Mouse (Mus musculus) hindbrain, embryonic 15.5 days (tissue): ENCODE measurements around the gene Cnbp. TPM values are rescaled to one million over a fixed set of nuclear protein-coding genes. Genes with fewer than 3 reads are reported as not detected.
A peak's percentile ranks its signal among the peaks of the same experiment; 100 is the strongest.

Source experiments
- ATAC-seq: fragments of 200-750 bp; cut with Nextera tagmentation; 2 replicates; pipeline ENCODE4 v1.8.0; 2017; ENCODE audit warnings: low read depth, moderate number of reproducible peaks, moderate TSS enrichment; ENCODE audit not compliant: low FRiP score
- H3K27ac ChIP-seq: fragments of 300-500 bp; sonication (generic); replicated peaks from 2 replicates; pipeline ENCODE4 v1.5.1; 2015; ENCODE audit warnings: mild to moderate bottlenecking, inconsistent platforms
- H3K27me3 ChIP-seq: fragments of 300-500 bp; sonication (generic); 2 replicates; pipeline ENCODE4 v1.6.1; 2015; ENCODE audit warnings: control low read depth, inconsistent platforms
- H3K36me3 ChIP-seq: fragments of 300-500 bp; sonication (generic); 2 replicates; pipeline ENCODE4 v1.6.1; 2015; ENCODE audit warnings: control low read depth, inconsistent platforms
- H3K4me1 ChIP-seq: fragments of 300-500 bp; sonication (generic); replicated peaks from 2 replicates; pipeline ENCODE4 v1.6.1; 2015; ENCODE audit warnings: control low read depth, inconsistent platforms
- H3K4me2 ChIP-seq: fragments of 300-500 bp; sonication (generic); 2 replicates; pipeline ENCODE4 v1.6.1; 2015; ENCODE audit warnings: moderate library complexity, mild to moderate bottlenecking, inconsistent platforms
- H3K4me3 ChIP-seq: fragments of 300-500 bp; sonication (generic); 2 replicates; pipeline ENCODE4 v1.5.1; 2015; ENCODE audit warnings: mild to moderate bottlenecking, inconsistent platforms
- H3K9ac ChIP-seq: fragments of 300-500 bp; sonication (generic); 2 replicates; pipeline ENCODE4 v1.6.1; 2015; ENCODE audit warnings: inconsistent platforms
- H3K9me3 ChIP-seq: fragments of 300-500 bp; sonication (generic); 2 replicates; pipeline ENCODE4 v1.6.1; 2016; ENCODE audit warnings: control low read depth, inconsistent platforms
- WGBS: fragments of 180-500 bp; shearing (Covaris S2); methylation state at CpG from one replicate; pipeline ENCODE4 v1.1.7; 2015; 5-methylcytosine and 5-hydroxymethylcytosine counted together
- polyA plus RNA-seq: library from polyadenylated mRNA; unstranded; fragments of >200 nt; fragmentation: Nextera tagmentation; extraction: Ambion mirVana; gene quantifications from 2 replicates; pipeline ENCODE4 v1.2.1, GENCODE M21; 2015

Cnbp gene
- polyA plus RNA-seq, 1 experiment from 2014 or later: 516 TPM

DNA sequence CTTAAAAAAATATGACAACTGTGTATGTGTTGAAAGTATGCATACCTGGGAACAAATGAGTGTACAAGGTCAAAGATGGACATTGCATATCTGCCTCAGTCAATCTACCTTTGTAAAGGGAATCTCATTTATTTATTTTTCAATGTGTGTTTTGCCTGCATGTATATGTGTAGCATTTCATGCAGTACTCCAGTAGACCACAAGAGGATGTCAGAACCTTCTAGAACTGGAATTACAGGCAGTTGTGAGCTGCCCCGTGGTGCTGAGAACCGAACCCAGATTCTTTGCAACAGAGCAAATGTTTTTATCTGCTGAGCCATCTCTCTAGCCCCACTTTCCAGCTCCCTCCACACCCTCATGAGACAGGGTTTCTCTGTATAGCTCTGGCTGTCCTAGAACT lies 23.1 kb upstream of the Cnbp start:
- Histone ChIP-seq H3K27me3 (no peaks in the 10 kb centered on the region), H3K27ac (no peak overlapping the region), H3K36me3 (no peaks in the 10 kb centered on the region), H3K4me1 (no peaks in the 10 kb centered on the region), H3K9ac (no peak overlapping the region), H3K9me3 (no peaks in the 10 kb centered on the region), H3K4me3 (no peak overlapping the region), H3K4me2 (no peak overlapping the region)
- WGBS: 88% methylated on average over 2 of the region's 2 CpGs
- ATAC-seq: no peak

DNA sequence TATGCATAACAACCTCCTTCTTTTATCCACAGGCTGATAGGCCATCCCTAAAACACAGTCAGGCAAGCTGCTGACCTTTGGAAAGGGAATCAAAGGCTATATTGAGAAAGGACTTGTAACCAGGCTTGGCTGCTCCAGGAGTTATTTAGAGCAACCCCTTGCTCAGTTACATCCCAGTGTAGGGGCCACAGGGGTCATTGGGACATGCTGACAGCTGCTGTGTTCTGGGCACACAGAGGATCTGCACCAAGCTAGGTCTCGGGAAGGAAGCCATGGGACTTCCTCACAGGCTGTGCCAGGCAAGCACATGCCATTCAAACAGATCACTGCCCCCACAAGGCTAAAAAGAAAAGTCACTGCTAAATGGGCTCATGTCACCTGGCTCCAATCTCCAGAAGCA lies 22.2 kb upstream of the Cnbp start:
- Histone ChIP-seq H3K9me3 (no peaks in the 10 kb centered on the region), H3K27ac (no peak overlapping the region), H3K4me1 (no peaks in the 10 kb centered on the region), H3K9ac (no peak overlapping the region), H3K4me2 (no peak overlapping the region), H3K27me3 (no peaks in the 10 kb centered on the region), H3K36me3 (no peaks in the 10 kb centered on the region), H3K4me3 (no peak overlapping the region)
- no peak for ATAC-seq
- WGBS: 59% methylated on average over 1 of the region's 1 CpGs

DNA sequence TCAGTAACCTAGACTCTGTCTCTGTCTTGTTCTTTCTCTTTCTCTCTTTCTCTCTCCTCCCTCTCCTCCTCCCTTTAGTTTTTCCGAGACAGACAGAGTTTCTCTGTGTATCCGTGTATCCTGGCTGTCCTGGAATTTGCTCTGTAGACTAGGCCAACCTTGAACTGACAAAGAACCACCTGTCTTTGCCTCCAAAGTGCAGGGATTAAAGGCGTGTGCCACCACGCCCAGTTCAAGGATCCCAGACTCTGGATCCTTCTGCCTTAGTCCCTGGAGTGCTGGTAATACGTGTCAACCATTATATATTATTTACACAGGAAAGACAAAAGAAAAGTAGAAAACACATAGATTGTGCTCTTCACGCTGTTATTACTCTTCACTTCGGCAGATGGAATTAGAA lies 20.3 kb upstream of the Cnbp start:
- Histone ChIP-seq H3K27ac (no peak overlapping the region), H3K36me3 (no peaks in the 10 kb centered on the region), H3K4me2 (no peak overlapping the region), H3K9ac (no peak overlapping the region), H3K9me3 (no peaks in the 10 kb centered on the region), H3K4me1 (no peaks in the 10 kb centered on the region), H3K4me3 (no peak overlapping the region), H3K27me3 (no peaks in the 10 kb centered on the region)
- ATAC-seq: no peak
- 92% methylated on average over 7 of the region's 7 CpGs for WGBS

DNA sequence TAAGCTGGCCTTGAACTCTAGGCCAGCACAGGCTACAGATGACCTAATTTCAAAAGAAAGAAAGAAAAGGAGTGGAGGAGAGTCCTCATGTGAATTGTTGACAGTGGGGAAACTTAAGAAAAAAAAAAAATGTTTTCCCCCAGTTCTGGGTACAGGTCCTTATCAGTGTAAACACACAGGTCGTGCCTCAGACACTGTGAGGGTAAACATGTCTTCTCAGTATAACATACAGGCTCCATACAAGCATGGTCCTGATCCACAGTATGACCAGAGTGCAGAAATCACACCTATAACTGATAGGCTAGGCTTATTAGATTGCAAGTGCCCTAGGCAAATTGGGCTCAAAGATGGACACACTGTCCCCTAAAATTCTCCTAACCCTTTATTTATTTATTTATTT lies 19.5 kb upstream of the Cnbp start:
- no peak for ATAC-seq
- Histone ChIP-seq H3K4me1 (no peaks in the 10 kb centered on the region), H3K27me3 (no peaks in the 10 kb centered on the region), H3K4me3 (no peak overlapping the region), H3K4me2 (no peak overlapping the region), H3K9me3 (no peaks in the 10 kb centered on the region), H3K36me3 (no peaks in the 10 kb centered on the region), H3K27ac (no peak overlapping the region), H3K9ac (no peak overlapping the region)
- WGBS: 72% methylated on average over 1 of the region's 1 CpGs

DNA sequence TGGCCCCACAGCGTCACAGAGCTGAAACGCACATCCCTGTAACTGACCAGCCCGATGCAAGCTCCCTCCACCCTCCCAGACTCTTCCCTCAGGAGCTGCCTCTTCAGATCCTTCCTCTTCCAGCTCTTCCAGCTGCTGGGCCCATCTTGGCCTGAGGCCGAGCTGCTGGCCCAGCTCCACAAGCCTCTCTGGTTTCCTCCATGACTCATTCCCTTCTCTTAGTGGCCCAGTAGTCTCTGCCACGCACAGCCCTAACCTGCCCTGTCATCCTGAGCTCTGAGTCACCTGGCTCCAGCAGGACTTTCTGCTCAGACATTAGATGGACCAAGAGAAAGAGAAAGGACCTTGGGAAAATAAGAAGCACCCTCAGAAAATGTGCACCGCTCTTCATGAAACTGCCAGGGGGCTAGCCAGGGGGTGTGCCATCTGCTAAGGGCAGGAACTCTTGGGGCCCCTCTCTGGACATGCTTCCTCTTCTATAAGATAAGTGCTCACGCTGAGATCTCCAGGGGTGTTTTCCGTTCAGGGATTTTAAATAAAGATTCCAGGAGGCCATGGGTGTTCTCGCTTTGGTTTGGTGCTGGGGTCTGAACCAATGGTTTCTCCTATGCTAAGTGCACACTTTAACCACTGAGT lies 18.1 kb upstream of the Cnbp start:
- ATAC-seq: no peak

DNA sequence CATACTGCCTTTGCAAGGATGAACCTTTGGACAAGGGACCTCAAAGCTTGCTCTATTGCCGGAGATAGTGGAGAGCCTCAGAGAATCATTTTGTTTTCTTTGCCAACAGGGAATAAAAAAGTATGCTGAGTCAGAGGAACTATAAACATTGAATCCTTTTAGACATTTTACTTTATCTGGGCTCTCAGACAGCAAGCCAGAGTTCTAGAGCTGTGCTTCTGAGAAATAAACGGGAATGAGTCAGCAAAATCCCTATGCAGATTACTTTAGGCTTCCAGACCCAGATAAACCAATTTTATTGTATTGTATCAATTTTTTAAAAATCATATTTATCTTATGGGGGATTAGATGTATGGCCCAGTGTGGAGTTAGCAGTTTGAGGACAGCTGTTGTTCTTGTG lies 16.4 kb upstream of the Cnbp start:
- no peak overlapping the region for H3K4me2 ChIP-seq
- no peak overlapping the region for H3K4me3 ChIP-seq
- no peaks in the 10 kb centered on the region for H3K9me3 ChIP-seq
- WGBS: 69% methylated on average over 2 of the region's 2 CpGs
- no peaks in the 10 kb centered on the region for H3K36me3 ChIP-seq
- no peaks in the 10 kb centered on the region for H3K27me3 ChIP-seq
- H3K4me1 ChIP-seq: no peaks in the 10 kb centered on the region
- ATAC-seq: no peak
- H3K9ac ChIP-seq: no peak overlapping the region
- no peak overlapping the region for H3K27ac ChIP-seq

More for the DNA sequence above, 18.1 kb upstream of the Cnbp start:
- 79% methylated on average over 9 of the region's 9 CpGs for WGBS
- Histone ChIP-seq H3K4me3 (no peak overlapping the region), H3K27ac (no peak overlapping the region), H3K36me3 (no peaks in the 10 kb centered on the region), H3K9me3 (no peaks in the 10 kb centered on the region), H3K4me1 (no peaks in the 10 kb centered on the region), H3K4me2 (no peak overlapping the region), H3K27me3 (no peaks in the 10 kb centered on the region), H3K9ac (no peak overlapping the region)

DNA sequence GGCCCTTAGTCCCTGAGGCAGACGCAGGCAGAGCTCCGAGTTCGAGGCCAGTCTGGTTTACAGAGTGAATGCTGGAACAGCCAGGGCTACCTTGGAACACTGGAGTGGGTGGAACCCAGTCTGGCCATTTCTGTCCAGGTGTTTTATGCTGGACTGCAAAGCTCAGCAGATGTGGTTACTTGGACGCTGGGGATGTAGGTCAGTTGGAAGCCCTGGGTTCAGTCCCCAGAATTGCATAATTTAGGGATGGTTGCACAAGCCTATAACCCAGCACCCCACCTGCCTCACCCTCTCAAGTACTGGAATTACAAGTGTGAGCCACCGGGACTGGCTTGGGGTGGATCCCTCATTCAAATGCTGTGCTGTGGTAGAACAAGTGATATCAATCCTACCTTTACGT lies 15.3 kb upstream of the Cnbp start:
- Histone ChIP-seq H3K4me1 (no peaks in the 10 kb centered on the region), H3K4me2 (no peak overlapping the region), H3K27me3 (no peaks in the 10 kb centered on the region), H3K27ac (no peak overlapping the region), H3K9me3 (no peaks in the 10 kb centered on the region), H3K9ac (no peak overlapping the region), H3K36me3 (no peaks in the 10 kb centered on the region), H3K4me3 (no peak overlapping the region)
- WGBS: 91% methylated on average over 6 of the region's 6 CpGs
- no peak for ATAC-seq

DNA sequence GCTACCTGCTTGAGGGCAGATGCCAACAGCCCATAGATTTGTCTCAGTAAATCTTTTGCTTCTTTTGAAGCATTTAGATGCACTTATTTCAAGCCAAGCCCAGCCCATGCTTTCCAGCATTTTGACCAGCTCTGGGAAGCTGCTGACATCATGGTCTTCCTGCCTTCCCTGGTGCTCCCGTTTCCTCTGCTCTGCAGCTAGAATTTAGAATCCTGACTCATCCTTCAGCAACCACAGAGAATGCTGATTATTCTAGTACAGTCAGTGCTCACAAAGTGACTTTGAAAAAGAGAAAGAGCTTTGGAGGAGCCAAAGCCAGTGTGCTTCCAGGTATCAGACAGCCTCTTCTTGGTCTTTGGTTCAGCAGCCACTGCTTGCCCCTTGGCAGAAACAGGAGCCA lies 6.2 kb upstream of the Cnbp start:
- H3K9ac ChIP-seq: no peak overlapping the region
- H3K36me3 ChIP-seq: no peaks in the 10 kb centered on the region
- H3K27ac ChIP-seq: no peak overlapping the region
- WGBS: 66% methylated on average over 1 of the region's 1 CpGs
- no peaks in the 10 kb centered on the region for H3K27me3 ChIP-seq
- H3K9me3 ChIP-seq: no peaks in the 10 kb centered on the region
- H3K4me3 ChIP-seq: no peak overlapping the region
- H3K4me2 ChIP-seq: no peak overlapping the region
- H3K4me1 ChIP-seq: no peaks in the 10 kb centered on the region
- no peak for ATAC-seq

DNA sequence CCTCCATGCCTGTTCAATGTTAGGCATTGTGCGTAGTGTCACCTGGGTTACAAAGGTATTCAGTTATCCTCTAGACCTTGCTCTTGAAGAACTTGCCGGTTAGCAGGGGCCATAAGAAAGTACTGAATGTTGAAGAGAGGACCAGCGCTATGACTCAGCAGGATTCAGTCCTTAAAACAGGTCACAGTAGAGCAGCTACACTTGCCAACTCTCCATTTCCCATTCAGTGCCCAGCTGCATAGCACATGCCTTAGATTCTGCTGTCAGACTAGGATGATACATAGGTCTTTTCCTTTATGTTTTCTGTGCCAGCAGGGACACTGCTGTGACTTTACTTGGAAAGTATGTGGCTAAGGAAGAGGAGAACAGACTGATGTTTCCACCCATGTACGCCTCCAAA lies 2.5 kb upstream of the Cnbp start:
- Histone ChIP-seq H3K4me3 (no peak overlapping the region), H3K27ac (no peak overlapping the region), H3K4me1 (peaks cover 18% of the 10 kb centered on the region), H3K4me2 (no peak overlapping the region), H3K9me3 (no peaks in the 10 kb centered on the region), H3K36me3 (no peaks in the 10 kb centered on the region), H3K9ac (no peak overlapping the region), H3K27me3 (no peaks in the 10 kb centered on the region)
- ATAC-seq: no peak
- WGBS: 84% methylated on average over 4 of the region's 4 CpGs

DNA sequence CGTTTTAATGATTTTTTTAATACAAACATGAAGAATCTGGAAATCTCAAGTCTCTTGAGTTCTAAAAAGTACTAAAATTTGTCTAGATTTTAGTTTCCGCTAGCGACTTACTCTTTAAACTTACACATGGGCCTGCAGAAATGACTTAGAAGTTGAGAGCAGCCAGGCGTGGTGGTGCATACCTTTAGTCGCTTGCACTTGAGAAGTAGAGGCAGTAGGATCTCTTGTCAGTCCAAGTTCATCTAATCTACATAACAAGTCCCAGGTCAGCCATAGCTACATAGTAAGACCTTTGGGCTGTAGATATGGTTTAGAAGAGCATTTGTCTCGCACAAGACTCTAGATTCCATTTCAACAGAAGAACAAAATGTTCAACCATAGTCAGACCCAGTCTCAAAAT lies 965 bp upstream of the Cnbp start:
- no peaks in the 10 kb centered on the region for H3K27me3 ChIP-seq
- no peak overlapping the region; the same call in 1 of the 2 replicates for H3K4me3 ChIP-seq
- 81% methylated on average over 6 of the region's 6 CpGs for WGBS
- H3K27ac ChIP-seq: no peak overlapping the region
- 0 out of 2 replicates have a peak, but pooled peaks cover 3% of the 10 kb centered on the region for H3K36me3 ChIP-seq
- no peak overlapping the region for H3K9ac ChIP-seq
- no peaks in the 10 kb centered on the region for H3K9me3 ChIP-seq
- H3K4me1 ChIP-seq: peaks cover 34% of the 10 kb centered on the region
- peak overlapping the region; percentile 95; the same call in 1 of the 2 replicates for H3K4me2 ChIP-seq
- no peak for ATAC-seq

DNA sequence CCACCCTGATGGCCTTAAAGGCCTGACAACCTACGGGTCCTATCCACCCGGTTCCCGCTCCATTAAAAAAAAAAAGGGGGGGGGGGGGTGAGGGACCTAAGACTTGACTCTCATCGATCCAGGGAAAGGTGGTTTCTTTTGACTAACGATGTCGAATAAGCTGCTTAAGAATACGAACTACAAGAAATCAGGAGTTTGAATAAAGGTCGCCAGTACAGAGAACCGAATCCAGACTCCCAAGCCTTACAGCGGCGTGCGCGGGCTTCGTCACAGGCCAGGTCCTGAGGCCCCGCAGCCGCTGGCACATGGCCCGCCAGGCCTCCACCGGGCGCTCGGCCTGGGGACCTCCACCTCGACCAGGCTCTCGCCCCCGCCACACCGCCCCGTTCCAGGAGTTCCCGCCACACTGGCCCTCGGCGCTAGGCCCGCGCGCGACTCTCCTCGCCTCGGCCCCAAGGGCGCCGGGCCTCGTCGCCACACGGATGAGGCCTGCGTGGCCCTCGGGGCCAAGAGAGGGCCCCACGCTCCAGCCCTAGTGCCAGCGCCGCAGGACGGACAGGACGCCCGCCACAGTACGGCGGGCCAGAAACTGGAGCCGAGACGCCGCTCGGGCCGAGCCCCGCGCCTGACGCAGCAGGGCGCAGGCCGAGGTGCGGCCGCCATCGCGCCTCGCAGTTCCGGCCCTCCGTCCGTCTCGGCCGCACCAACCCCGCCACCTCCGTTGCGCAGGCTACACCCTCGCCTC lies 579 bp downstream of the Cnbp start:
- Histone ChIP-seq H3K27ac (peak overlapping the region; percentile 98), H3K36me3 (peaks cover 4% of the 10 kb centered on the region), H3K4me2 (peak overlapping the region; percentile 95), H3K9ac (peak overlapping the region; percentile 99), H3K4me3 (peak overlapping the region; percentile 97), H3K4me1 (peaks cover 42% of the 10 kb centered on the region), H3K27me3 (no peaks in the 10 kb centered on the region), H3K9me3 (no peaks in the 10 kb centered on the region)
- under 1% methylated on average over 72 of the region's 73 CpGs for WGBS
- peak; percentile 79; the same call in 1 of the 2 replicates for ATAC-seq

DNA sequence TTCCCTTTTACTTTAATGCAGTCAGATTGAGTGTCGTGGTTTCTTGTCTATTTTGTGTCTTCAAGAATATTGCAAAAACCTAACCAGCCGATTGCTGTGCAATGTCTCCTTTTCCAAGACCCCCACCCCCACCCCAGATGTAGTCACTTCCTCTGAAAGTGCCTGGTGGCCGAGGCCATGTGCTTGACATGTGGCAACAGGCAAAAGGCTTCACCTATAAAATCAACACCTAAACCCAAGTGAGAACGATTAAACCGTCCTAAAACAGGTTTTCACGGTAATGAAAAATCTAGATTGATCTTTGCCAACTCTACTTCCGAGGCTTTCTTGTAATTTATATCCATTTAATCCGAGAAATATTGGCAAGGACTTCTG lies 1.1 kb downstream of the Cnbp start:
- H3K27me3 ChIP-seq: no peaks in the 10 kb centered on the region
- peak overlapping the region; percentile 97 for H3K4me3 ChIP-seq
- peak overlapping the region; percentile 95 for H3K4me2 ChIP-seq
- ATAC-seq: no peak
- WGBS: under 1% methylated on average over 8 of the region's 8 CpGs
- H3K9ac ChIP-seq: peak overlapping the region; percentile 99
- H3K4me1 ChIP-seq: peaks cover 42% of the 10 kb centered on the region
- 0 out of 2 replicates have a peak overlapping the region, but pooled peaks have one; percentile 98 for H3K27ac ChIP-seq
- H3K9me3 ChIP-seq: no peaks in the 10 kb centered on the region
- H3K36me3 ChIP-seq: peaks cover 9% of the 10 kb centered on the region
